Mouse (Mus musculus): Measurements from ENCODE around the gene Pcsk7. TPM values are rescaled to one million over a fixed set of nuclear protein-coding genes. Genes with fewer than 3 reads are reported as not detected.
A peak's percentile ranks its signal among the peaks of the same experiment; 100 is the strongest.

Gene Pcsk7
- polyA plus RNA-seq, 1 experiment from 2014 or later, result 26.9 TPM

- Histone ChIP-seq H3K36me3 (ENCODE audit: control insufficient read depth, insufficient read depth, low read length) (peaks cover 11% of the 10 kb centered on the region; the same call in 1 of the 2 replicates), H3K4me1 (ENCODE audit: control insufficient read depth, insufficient read depth, low read length) (peaks cover 15% of the 10 kb centered on the region), H3K4me3 (replicated peaks; ENCODE audit: low read length) (peak overlapping the region; percentile 41), H3K9ac (ENCODE audit: low read length) (peak overlapping the region; percentile 54), H3K4me2 (ENCODE audit: low read depth, low read length) (peak overlapping the region; percentile 38), H3K27me3 (ENCODE audit: control insufficient read depth, insufficient read depth, low read length) (no peaks in the 10 kb centered on the region), H3K9me3 (replicated peaks; ENCODE audit: control insufficient read depth, low read length) (no peaks in the 10 kb centered on the region), H3K27ac (ENCODE audit: low read length) (peak overlapping the region; percentile 67)
- no peak for ATAC-seq (ENCODE audit: insufficient read depth, low FRiP score)
- 54% methylated on average over 11 of the region's 11 CpGs for WGBS
These were observed 26.5 kb downstream of the Pcsk7 start for GRCm38 (mm10) chr9:45932571-45933415.

- Histone ChIP-seq H3K27ac (ENCODE audit: low read length) (peak within 1 kb of the TSS; percentile 80), H3K36me3 (ENCODE audit: control insufficient read depth, insufficient read depth, low read length) (no peaks in the 10 kb centered on the region), H3K4me2 (ENCODE audit: low read depth, low read length) (peak within 1 kb of the TSS; percentile 45), H3K27me3 (ENCODE audit: control insufficient read depth, insufficient read depth, low read length) (no peaks in the 10 kb centered on the region), H3K4me3 (replicated peaks; ENCODE audit: low read length) (peak within 1 kb of the TSS; percentile 41), H3K9ac (ENCODE audit: low read length) (peak within 1 kb of the TSS; percentile 69), H3K9me3 (replicated peaks; ENCODE audit: control insufficient read depth, low read length) (no peaks in the 10 kb centered on the region), H3K4me1 (ENCODE audit: control insufficient read depth, insufficient read depth, low read length) (peaks cover 15% of the 10 kb centered on the region)
- 3% methylated on average over 21 of the region's 21 CpGs for WGBS
- peak; percentile 86 for ATAC-seq (ENCODE audit: insufficient read depth, low FRiP score)
These were observed 29.4 kb downstream of the Pcsk7 start, which contains the start of gene Tagln for GRCm38 (mm10) chr9:45935628-45936210. Tagln (minus strand) TSS chr9:45936058.

- Histone ChIP-seq H3K4me1 (ENCODE audit: control insufficient read depth, insufficient read depth, low read length) (peaks cover 15% of the 10 kb centered on the region), H3K4me3 (replicated peaks; ENCODE audit: low read length) (no peak overlapping the region), H3K36me3 (ENCODE audit: control insufficient read depth, insufficient read depth, low read length) (peaks cover 3% of the 10 kb centered on the region; the same call in 1 of the 2 replicates), H3K9me3 (replicated peaks; ENCODE audit: control insufficient read depth, low read length) (no peaks in the 10 kb centered on the region), H3K4me2 (ENCODE audit: low read depth, low read length) (no peak overlapping the region), H3K27me3 (ENCODE audit: control insufficient read depth, insufficient read depth, low read length) (no peaks in the 10 kb centered on the region), H3K9ac (ENCODE audit: low read length) (no peak overlapping the region; the same call in 1 of the 2 replicates), H3K27ac (ENCODE audit: low read length) (peak overlapping the region; percentile 80)
- WGBS, result 14% methylated on average over 3 of the region's 3 CpGs
- peak; percentile 67 for ATAC-seq (ENCODE audit: insufficient read depth, low FRiP score)
These were observed 30.6 kb downstream of the Pcsk7 start for GRCm38 (mm10) chr9:45936883-45937282.

GRCm38 (mm10) chr9:45938088-45938487, 31.8 kb downstream of the Pcsk7 start:
- H3K9ac ChIP-seq (ENCODE audit: low read length), result no peak overlapping the region
- no peak overlapping the region for H3K4me3 ChIP-seq (replicated peaks; ENCODE audit: low read length)
- no peak overlapping the region for H3K4me2 ChIP-seq (ENCODE audit: low read depth, low read length)
- H3K4me1 ChIP-seq (ENCODE audit: control insufficient read depth, insufficient read depth, low read length), result peaks cover 12% of the 10 kb centered on the region
- no peak for ATAC-seq (ENCODE audit: insufficient read depth, low FRiP score)
- H3K27me3 ChIP-seq (ENCODE audit: control insufficient read depth, insufficient read depth, low read length), result no peaks in the 10 kb centered on the region
- no peak overlapping the region for H3K27ac ChIP-seq (ENCODE audit: low read length)
- H3K36me3 ChIP-seq (ENCODE audit: control insufficient read depth, insufficient read depth, low read length), result peaks cover 4% of the 10 kb centered on the region; the same call in 1 of the 2 replicates
- H3K9me3 ChIP-seq (replicated peaks; ENCODE audit: control insufficient read depth, low read length), result no peaks in the 10 kb centered on the region
- WGBS, result 88% methylated on average over 8 of the region's 8 CpGs

- 83% methylated on average over 15 of the region's 15 CpGs for WGBS
- peaks cover 4% of the 10 kb centered on the region; the same call in 1 of the 2 replicates for H3K36me3 ChIP-seq (ENCODE audit: control insufficient read depth, insufficient read depth, low read length)
These were observed 32.8 kb downstream of the Pcsk7 start for GRCm38 (mm10) chr9:45938952-45939637.

GRCm38 (mm10) chr9:45939794-45940193, 33.5 kb downstream of the Pcsk7 start:
- H3K36me3 ChIP-seq (ENCODE audit: control insufficient read depth, insufficient read depth, low read length), result peaks cover 4% of the 10 kb centered on the region; the same call in 1 of the 2 replicates
- H3K27ac ChIP-seq (ENCODE audit: low read length), result no peak overlapping the region
- H3K4me1 ChIP-seq (ENCODE audit: control insufficient read depth, insufficient read depth, low read length), result peaks cover 12% of the 10 kb centered on the region
- H3K9me3 ChIP-seq (replicated peaks; ENCODE audit: control insufficient read depth, low read length), result no peaks in the 10 kb centered on the region
- no peak for ATAC-seq (ENCODE audit: insufficient read depth, low FRiP score)
- whole genome bisulfite sequencing, result 92% methylated on average over 6 of the region's 6 CpGs
- H3K4me3 ChIP-seq (replicated peaks; ENCODE audit: low read length), result no peak overlapping the region
- H3K9ac ChIP-seq (ENCODE audit: low read length), result no peak overlapping the region
- no peak overlapping the region for H3K4me2 ChIP-seq (ENCODE audit: low read depth, low read length)
- H3K27me3 ChIP-seq (ENCODE audit: control insufficient read depth, insufficient read depth, low read length), result no peaks in the 10 kb centered on the region

More at GRCm38 (mm10) chr9:45938952-45939637, 32.8 kb downstream of the Pcsk7 start:
- H3K9me3 ChIP-seq (replicated peaks; ENCODE audit: control insufficient read depth, low read length), result no peaks in the 10 kb centered on the region
- no peak overlapping the region for H3K4me2 ChIP-seq (ENCODE audit: low read depth, low read length)
- ATAC-seq (ENCODE audit: insufficient read depth, low FRiP score), result no peak
- no peak overlapping the region for H3K4me3 ChIP-seq (replicated peaks; ENCODE audit: low read length)
- no peak overlapping the region for H3K27ac ChIP-seq (ENCODE audit: low read length)
- no peak overlapping the region for H3K9ac ChIP-seq (ENCODE audit: low read length)
- no peaks in the 10 kb centered on the region for H3K27me3 ChIP-seq (ENCODE audit: control insufficient read depth, insufficient read depth, low read length)
- H3K4me1 ChIP-seq (ENCODE audit: control insufficient read depth, insufficient read depth, low read length), result peaks cover 12% of the 10 kb centered on the region

- 62% methylated on average over 18 of the region's 18 CpGs for WGBS
- H3K36me3 ChIP-seq (ENCODE audit: control insufficient read depth, insufficient read depth, low read length), result peaks cover 11% of the 10 kb centered on the region; the same call in 1 of the 2 replicates
- ATAC-seq (ENCODE audit: insufficient read depth, low FRiP score), result no peak
These were observed 35.1 kb downstream of the Pcsk7 start for GRCm38 (mm10) chr9:45941329-45941888.

GRCm38 (mm10) chr9:45942464-45942863, 36.2 kb downstream of the Pcsk7 start:
- ATAC-seq (ENCODE audit: insufficient read depth, low FRiP score), result no peak
- Histone ChIP-seq H3K9ac (ENCODE audit: low read length) (no peak overlapping the region), H3K9me3 (replicated peaks; ENCODE audit: control insufficient read depth, low read length) (no peaks in the 10 kb centered on the region), H3K27me3 (ENCODE audit: control insufficient read depth, insufficient read depth, low read length) (no peaks in the 10 kb centered on the region), H3K4me1 (ENCODE audit: control insufficient read depth, insufficient read depth, low read length) (0 out of 2 replicates have a peak, but pooled peaks cover 3% of the 10 kb centered on the region), H3K4me2 (ENCODE audit: low read depth, low read length) (no peak overlapping the region), H3K27ac (ENCODE audit: low read length) (no peak overlapping the region), H3K4me3 (replicated peaks; ENCODE audit: low read length) (no peak overlapping the region), H3K36me3 (ENCODE audit: control insufficient read depth, insufficient read depth, low read length) (peaks cover 11% of the 10 kb centered on the region; the same call in 1 of the 2 replicates)
- WGBS, result 89% methylated on average over 16 of the region's 16 CpGs

More at GRCm38 (mm10) chr9:45941329-45941888, 35.1 kb downstream of the Pcsk7 start:
- no peak overlapping the region for H3K9ac ChIP-seq (ENCODE audit: low read length)
- H3K27me3 ChIP-seq (ENCODE audit: control insufficient read depth, insufficient read depth, low read length), result no peaks in the 10 kb centered on the region
- no peak overlapping the region for H3K27ac ChIP-seq (ENCODE audit: low read length)
- H3K4me3 ChIP-seq (replicated peaks; ENCODE audit: low read length), result no peak overlapping the region
- H3K4me1 ChIP-seq (ENCODE audit: control insufficient read depth, insufficient read depth, low read length), result peaks cover 7% of the 10 kb centered on the region; the same call in 1 of the 2 replicates
- no peaks in the 10 kb centered on the region for H3K9me3 ChIP-seq (replicated peaks; ENCODE audit: control insufficient read depth, low read length)
- no peak overlapping the region for H3K4me2 ChIP-seq (ENCODE audit: low read depth, low read length)
